Mouse (Mus musculus): ENCODE data around the gene Cald1. TPM values are rescaled to one million over a fixed set of nuclear protein-coding genes. Genes with fewer than 3 reads are reported as not detected.
A peak's percentile ranks its signal among the peaks of the same experiment; 100 is the strongest.

Gene Cald1
- polyA plus RNA-seq, 1 experiment from 2014 or later: 173 TPM

DNA sequence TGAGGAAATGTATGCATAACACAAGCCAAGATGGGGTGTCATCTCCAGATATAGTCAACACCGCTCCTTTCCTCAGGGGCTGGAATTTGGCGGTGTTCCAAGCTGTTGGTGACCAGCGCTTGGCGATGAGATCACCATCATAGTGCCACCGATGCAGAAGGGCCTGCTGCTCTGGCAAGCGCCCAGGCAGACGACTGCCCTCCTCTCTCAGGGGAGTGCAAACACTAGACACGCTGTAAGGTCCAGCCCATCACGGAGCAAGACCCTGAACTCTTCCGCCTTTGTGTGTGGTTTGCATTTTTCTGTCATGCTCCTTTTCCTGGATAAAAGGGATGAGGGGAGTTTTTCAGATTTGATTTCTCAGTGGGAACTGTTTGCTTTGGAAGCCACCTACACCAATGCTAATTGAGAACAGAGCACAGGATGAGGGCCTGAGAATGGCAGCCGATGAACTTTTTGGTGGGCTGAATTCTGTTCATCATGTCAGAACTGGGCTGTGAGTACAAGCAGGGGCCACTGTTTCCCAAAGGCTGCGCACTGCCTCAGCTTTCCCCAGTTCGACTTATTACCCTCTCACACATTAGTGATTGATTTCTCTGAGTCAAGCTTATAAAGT is 110.5 kb downstream of the Cald1 start:
- peak; percentile 55; the same call in 1 of the 2 replicates for ATAC-seq (ENCODE audit: extremely low read depth, insufficient number of reproducible peaks, low FRiP score, low TSS enrichment)
- H3K9me3 ChIP-seq: peaks cover 14% of the 10 kb centered on the region
- 7% methylated on average over 13 of the region's 13 CpGs for WGBS
- H3K9ac ChIP-seq: peak overlapping the region; percentile 76
- no peaks in the 10 kb centered on the region for H3K27me3 ChIP-seq (replicated peaks)
- peaks cover 23% of the 10 kb centered on the region for H3K36me3 ChIP-seq
- peak overlapping the region; percentile 51 for H3K4me3 ChIP-seq
- peak overlapping the region; percentile 82 for H3K27ac ChIP-seq (replicated peaks)
- H3K4me1 ChIP-seq: peaks cover 78% of the 10 kb centered on the region
- peak overlapping the region; percentile 83 for H3K4me2 ChIP-seq

DNA sequence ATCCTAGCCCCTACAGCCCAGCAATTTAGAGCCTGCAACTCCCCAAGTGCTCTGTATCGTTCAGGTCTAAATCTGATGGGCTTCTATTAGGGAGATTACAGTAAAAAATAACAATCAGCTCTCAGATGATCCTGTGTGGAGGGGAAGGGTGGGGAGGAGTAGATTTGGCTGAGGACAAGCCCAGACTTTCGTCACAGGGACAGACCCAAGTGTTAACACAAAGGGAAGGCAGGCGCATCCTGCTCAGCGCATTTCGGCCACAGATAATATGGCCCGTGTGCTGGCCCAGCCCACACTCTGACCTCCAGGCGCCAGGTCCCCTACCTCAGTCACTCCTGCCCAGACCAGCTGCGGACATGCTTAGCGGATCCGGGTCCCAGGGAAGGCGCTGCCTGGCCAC is 111.0 kb downstream of the Cald1 start:
- WGBS: under 1% methylated on average over 11 of the region's 11 CpGs
- Histone ChIP-seq H3K27me3 (replicated peaks) (no peaks in the 10 kb centered on the region), H3K4me1 (peaks cover 82% of the 10 kb centered on the region), H3K36me3 (peaks cover 18% of the 10 kb centered on the region), H3K4me2 (peak overlapping the region; percentile 83), H3K27ac (replicated peaks) (peak overlapping the region; percentile 82), H3K9me3 (peaks cover 8% of the 10 kb centered on the region), H3K9ac (peak overlapping the region; percentile 76), H3K4me3 (peak overlapping the region; percentile 51)
- ATAC-seq (ENCODE audit: extremely low read depth, insufficient number of reproducible peaks, low FRiP score, low TSS enrichment): peak; percentile 39; the same call in 1 of the 2 replicates

DNA sequence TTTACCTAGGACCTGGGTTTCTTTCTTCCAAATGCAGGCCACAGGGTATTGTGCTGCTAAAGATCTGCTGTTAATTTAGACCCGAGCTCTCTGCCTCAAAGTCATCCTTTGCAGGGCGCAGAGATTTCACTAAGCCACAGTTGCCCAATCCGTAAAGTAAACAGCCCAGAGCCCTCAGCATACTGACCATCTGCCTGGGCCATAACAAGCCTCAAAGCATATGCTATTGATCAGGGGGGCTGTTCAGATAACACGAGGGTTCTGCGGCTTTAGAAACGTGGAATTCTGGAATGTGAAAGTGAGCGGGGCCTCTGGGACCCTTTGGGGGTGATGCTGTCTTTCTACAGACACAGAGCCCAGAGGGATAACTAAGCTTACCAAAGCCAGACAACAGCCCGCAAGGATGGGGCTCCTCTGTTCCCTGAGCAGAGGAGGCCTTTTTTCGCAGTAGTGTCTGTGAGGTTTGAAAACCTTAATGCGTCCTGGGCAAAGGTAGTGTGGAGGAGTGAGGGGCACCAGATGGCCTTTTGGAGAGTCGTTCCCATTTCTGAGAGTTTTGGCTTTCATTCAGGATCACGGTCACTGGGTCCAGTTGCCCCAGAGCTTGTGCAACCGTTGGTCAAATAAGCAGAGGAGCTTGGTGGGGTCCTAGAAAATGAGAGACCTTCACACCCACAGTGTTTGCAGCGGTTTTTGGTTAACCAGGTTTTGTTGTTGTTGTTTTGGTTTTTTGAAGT is 111.8 kb downstream of the Cald1 start:
- Histone ChIP-seq H3K9me3 (peaks cover under 1% of the 10 kb centered on the region; the same call in 1 of the 2 replicates), H3K27me3 (replicated peaks) (no peaks in the 10 kb centered on the region), H3K4me2 (peak overlapping the region; percentile 83), H3K27ac (replicated peaks) (peak overlapping the region; percentile 82), H3K9ac (peak overlapping the region; percentile 76), H3K36me3 (peaks cover 10% of the 10 kb centered on the region), H3K4me3 (peak overlapping the region; percentile 51), H3K4me1 (peaks cover 88% of the 10 kb centered on the region)
- ATAC-seq (ENCODE audit: extremely low read depth, insufficient number of reproducible peaks, low FRiP score, low TSS enrichment): no peak
- 10% methylated on average over 14 of the region's 14 CpGs for WGBS

DNA sequence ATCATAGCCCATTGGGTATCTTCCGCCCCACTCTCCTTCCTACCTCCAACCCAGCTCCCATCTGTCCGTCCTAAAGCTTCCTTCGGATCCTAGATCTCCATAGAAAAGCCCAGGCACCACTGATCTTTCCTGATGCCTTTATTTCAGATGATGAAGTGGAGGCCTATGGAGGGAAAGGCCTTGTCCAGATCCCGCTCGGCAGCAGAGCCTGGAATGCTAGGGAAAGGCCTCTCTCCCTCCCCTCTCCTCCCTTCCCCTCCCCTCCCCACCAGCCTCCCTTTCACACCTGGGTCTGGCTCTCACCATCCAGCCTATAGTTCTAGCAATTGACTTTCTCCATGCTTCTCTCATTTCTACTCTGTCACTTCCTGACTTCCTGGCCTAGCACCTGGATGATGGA is 112.5 kb downstream of the Cald1 start:
- Histone ChIP-seq H3K4me2 (peak overlapping the region; percentile 83), H3K27me3 (replicated peaks) (no peaks in the 10 kb centered on the region), H3K4me3 (peak overlapping the region; percentile 51), H3K27ac (replicated peaks) (peak overlapping the region; percentile 82), H3K9me3 (no peaks in the 10 kb centered on the region), H3K4me1 (peaks cover 93% of the 10 kb centered on the region), H3K36me3 (peaks cover 3% of the 10 kb centered on the region), H3K9ac (peak overlapping the region; percentile 76)
- no peak for ATAC-seq (ENCODE audit: extremely low read depth, insufficient number of reproducible peaks, low FRiP score, low TSS enrichment)
- WGBS: 43% methylated on average over 5 of the region's 5 CpGs

DNA sequence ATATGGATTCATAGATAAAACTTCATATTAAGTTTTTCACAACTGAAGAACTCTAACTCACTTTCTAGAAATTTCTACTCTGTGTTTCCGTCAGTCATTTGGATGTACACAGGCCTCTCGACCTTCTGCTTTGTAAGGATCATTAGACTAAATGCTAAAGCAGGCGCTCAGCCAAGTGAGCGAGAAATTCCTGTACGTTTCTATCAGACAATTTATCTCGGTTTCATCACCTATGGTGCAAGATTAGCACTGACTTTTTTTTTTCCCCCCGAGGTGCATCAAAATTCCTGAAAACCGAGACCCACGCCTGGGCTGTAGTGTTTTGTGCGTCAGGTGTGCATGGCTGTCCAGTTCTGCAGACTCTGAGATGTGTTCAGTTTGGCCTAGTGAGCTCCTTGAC is 113.3 kb downstream of the Cald1 start:
- H3K9ac ChIP-seq: no peak overlapping the region
- no peak overlapping the region; the same call in none of the 2 replicates for H3K27ac ChIP-seq (replicated peaks)
- H3K4me2 ChIP-seq: peak overlapping the region; percentile 83
- H3K36me3 ChIP-seq: no peaks in the 10 kb centered on the region
- no peak for ATAC-seq (ENCODE audit: extremely low read depth, insufficient number of reproducible peaks, low FRiP score, low TSS enrichment)
- 0 out of 2 replicates have a peak overlapping the region, but pooled peaks have one; percentile 51 for H3K4me3 ChIP-seq
- 47% methylated on average over 10 of the region's 10 CpGs for WGBS
- H3K27me3 ChIP-seq (replicated peaks): no peaks in the 10 kb centered on the region
- H3K4me1 ChIP-seq: peaks cover 93% of the 10 kb centered on the region
- H3K9me3 ChIP-seq: no peaks in the 10 kb centered on the region

DNA sequence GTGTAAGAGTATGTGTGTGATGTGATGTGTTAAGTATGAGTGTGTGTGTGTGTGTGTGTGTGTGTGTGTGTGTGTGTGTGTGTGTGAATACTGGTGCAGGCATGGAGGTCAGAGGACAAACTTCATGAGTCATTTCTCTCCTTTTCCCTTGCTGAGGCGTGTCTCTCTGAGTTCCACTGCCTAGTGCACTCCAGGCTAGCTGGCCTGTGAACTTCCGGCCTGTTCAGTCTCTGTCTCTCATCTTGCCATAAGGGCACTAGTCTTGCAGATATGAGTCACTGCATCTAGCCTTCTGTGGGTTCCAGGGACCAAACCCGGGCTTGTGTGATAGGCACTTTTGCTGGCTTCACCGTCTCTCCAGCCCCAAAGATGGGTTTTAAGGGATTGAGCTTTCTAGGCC is 114.9 kb downstream of the Cald1 start:
- no peak overlapping the region; the same call in 1 of the 2 replicates for H3K9ac ChIP-seq
- H3K4me2 ChIP-seq: peak overlapping the region; percentile 20; the same call in 1 of the 2 replicates
- no peak for ATAC-seq (ENCODE audit: extremely low read depth, insufficient number of reproducible peaks, low FRiP score, low TSS enrichment)
- 47% methylated on average over 4 of the region's 4 CpGs for WGBS
- H3K27me3 ChIP-seq (replicated peaks): no peaks in the 10 kb centered on the region
- H3K27ac ChIP-seq (replicated peaks): peak overlapping the region; percentile 44
- no peak overlapping the region for H3K4me3 ChIP-seq
- peaks cover 93% of the 10 kb centered on the region for H3K4me1 ChIP-seq
- no peaks in the 10 kb centered on the region for H3K36me3 ChIP-seq
- no peaks in the 10 kb centered on the region for H3K9me3 ChIP-seq

DNA sequence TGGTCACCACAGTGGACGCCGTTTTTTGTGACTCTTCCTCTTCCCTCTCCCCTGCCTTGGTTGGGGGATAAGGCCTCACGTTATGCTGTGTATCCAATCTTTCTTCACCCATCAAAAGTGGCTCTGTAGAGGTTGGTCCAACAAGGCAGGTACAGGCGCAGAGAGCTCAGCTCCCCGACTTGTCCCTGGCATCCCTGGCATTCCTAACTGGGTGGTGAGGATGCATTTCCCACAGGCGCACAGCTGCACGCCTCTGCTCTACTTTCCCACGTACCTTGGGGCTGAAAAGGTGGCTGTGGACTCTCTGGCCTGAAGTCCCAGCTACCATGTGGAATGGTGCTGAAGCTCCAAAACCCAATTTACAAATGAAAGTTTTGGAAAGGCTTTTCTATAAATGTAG is 115.5 kb downstream of the Cald1 start:
- H3K27me3 ChIP-seq (replicated peaks): no peaks in the 10 kb centered on the region
- no peak for ATAC-seq (ENCODE audit: extremely low read depth, insufficient number of reproducible peaks, low FRiP score, low TSS enrichment)
- peaks cover 93% of the 10 kb centered on the region for H3K4me1 ChIP-seq
- 0 out of 2 replicates have a peak overlapping the region, but pooled peaks have one; percentile 44 for H3K27ac ChIP-seq (replicated peaks)
- no peaks in the 10 kb centered on the region for H3K9me3 ChIP-seq
- H3K4me3 ChIP-seq: no peak overlapping the region
- no peaks in the 10 kb centered on the region for H3K36me3 ChIP-seq
- H3K4me2 ChIP-seq: no peak overlapping the region
- H3K9ac ChIP-seq: no peak overlapping the region
- 80% methylated on average over 8 of the region's 8 CpGs for WGBS

DNA sequence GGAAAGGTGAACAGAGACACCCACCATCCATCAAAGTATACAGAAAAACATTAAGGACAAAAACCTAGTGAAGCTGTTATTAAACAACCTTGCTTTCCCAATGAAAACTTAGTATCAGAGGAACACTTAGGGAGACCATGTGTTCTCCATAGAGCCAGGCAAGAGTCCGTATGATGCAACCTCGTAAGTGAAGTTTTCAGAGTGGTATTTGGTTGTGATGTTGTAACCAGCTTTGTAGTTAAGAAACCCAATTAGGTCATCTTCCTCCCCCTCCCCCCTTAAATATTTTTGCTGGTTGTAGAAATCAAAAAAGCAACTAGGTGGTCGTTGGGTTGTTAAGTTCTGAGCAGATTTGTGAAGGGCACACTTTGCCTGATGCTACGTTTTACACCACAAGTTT is 116.3 kb downstream of the Cald1 start:
- WGBS: 85% methylated on average over 4 of the region's 4 CpGs
- no peaks in the 10 kb centered on the region for H3K36me3 ChIP-seq
- no peak overlapping the region for H3K4me2 ChIP-seq
- no peak overlapping the region for H3K4me3 ChIP-seq
- no peaks in the 10 kb centered on the region for H3K27me3 ChIP-seq (replicated peaks)
- no peaks in the 10 kb centered on the region for H3K9me3 ChIP-seq
- no peak for ATAC-seq (ENCODE audit: extremely low read depth, insufficient number of reproducible peaks, low FRiP score, low TSS enrichment)
- no peak overlapping the region for H3K9ac ChIP-seq
- H3K27ac ChIP-seq (replicated peaks): no peak overlapping the region
- H3K4me1 ChIP-seq: peaks cover 95% of the 10 kb centered on the region

DNA sequence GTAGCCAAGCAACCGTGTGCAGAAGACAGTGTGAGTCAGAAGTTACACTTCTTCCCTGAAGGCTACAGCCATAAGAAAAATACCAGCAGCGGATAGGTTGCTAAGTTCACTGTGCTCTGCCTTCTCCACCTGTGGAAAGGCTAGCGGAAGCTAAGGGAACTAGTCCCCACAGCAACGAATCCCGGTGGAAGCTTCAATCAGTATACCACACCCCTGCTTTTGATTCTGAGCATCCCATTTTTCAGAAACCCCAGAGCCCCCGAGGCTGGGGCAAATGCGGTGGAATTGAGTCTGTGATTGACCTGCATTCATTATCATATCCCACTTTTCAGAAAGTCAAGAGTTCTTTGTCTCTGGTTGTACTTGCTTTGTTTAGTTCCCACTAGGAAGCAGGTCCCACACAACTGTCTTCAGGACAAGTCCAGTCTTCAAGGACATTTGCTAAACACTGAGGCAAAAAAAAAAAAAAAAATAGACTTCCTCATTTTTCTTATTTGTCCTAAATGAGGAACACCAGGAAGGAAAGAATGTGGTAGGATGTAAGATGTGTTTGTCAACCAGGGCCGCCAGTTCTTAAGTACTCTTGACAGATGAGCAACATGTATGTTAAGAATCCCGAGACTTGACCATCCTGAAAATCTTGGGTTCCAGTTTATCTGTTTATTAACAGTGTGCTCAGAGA is 118.0 kb downstream of the Cald1 start:
- ATAC-seq (ENCODE audit: extremely low read depth, insufficient number of reproducible peaks, low FRiP score, low TSS enrichment): no peak
- WGBS: 80% methylated on average over 9 of the region's 9 CpGs
- Histone ChIP-seq H3K27me3 (replicated peaks) (no peaks in the 10 kb centered on the region), H3K9me3 (no peaks in the 10 kb centered on the region), H3K27ac (replicated peaks) (peak overlapping the region; percentile 88), H3K9ac (no peak overlapping the region), H3K36me3 (peaks cover 10% of the 10 kb centered on the region; the same call in 1 of the 2 replicates), H3K4me3 (no peak overlapping the region), H3K4me1 (peaks cover 97% of the 10 kb centered on the region), H3K4me2 (no peak overlapping the region; the same call in 1 of the 2 replicates)

DNA sequence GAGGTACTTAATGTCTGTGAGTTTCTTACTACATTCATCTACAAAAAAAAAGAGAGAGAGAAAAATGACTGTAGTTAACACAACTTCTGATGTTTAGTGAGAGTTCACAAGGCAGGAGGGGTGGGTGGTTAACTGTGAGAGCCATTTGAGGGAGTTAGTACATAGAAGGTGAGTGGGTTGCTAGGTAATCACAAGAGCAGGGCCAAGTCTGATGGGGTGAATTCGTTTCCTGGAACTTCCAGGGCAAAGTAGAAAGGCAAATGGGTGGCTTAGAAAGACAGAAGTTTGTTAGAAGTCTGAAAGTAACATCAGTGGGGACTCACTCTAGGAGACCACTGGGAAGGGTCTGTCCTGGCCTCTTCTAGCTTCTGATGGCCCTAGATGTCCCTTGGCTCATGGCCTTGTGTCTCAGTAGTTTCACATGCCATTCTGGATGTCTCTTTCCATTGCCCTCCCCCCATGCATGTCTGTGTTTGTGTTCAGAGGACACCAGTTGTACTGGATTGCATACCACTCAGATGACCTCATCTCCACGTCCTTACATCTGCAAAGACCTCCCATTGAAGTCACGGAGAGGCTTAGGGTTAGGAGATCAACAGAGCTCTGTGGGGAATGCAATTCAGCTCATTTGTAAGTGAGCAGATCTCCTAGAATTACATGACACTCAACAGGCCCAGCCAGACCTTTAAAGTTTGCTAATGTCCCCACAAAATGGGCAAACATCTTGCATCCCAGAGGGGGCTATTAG is 118.8 kb downstream of the Cald1 start:
- ATAC-seq (ENCODE audit: extremely low read depth, insufficient number of reproducible peaks, low FRiP score, low TSS enrichment): no peak
- WGBS: 11% methylated on average over 3 of the region's 3 CpGs
- Histone ChIP-seq H3K9me3 (no peaks in the 10 kb centered on the region), H3K4me2 (peak overlapping the region; percentile 24; the same call in 1 of the 2 replicates), H3K36me3 (peaks cover 10% of the 10 kb centered on the region; the same call in 1 of the 2 replicates), H3K4me3 (no peak overlapping the region), H3K27ac (replicated peaks) (peak overlapping the region; percentile 88), H3K27me3 (replicated peaks) (no peaks in the 10 kb centered on the region), H3K9ac (0 out of 2 replicates have a peak overlapping the region, but pooled peaks have one; percentile 56), H3K4me1 (peaks cover 97% of the 10 kb centered on the region)

Measured in heart, embryonic 13.5 days (tissue).